Mouse (Mus musculus): ENCODE data around the gene Sorl1. TPM values are rescaled to one million over a fixed set of nuclear protein-coding genes. Genes with fewer than 3 reads are reported as not detected.

The Sorl1 gene
- polyA plus RNA-seq, 1 experiment from 2014 or later: 18.8 TPM

GRCm38 (mm10) chr9:42081681-42082530, 42.2 kb downstream of the Sorl1 start:
- H3K9me3 ChIP-seq: no peaks in the 10 kb centered on the region
- H3K9ac ChIP-seq (replicated peaks): no peak overlapping the region
- H3K27me3 ChIP-seq: no peaks in the 10 kb centered on the region
- no peak overlapping the region for H3K4me3 ChIP-seq
- peaks cover 7% of the 10 kb centered on the region; the same call in 1 of the 2 replicates for H3K36me3 ChIP-seq
- H3K27ac ChIP-seq (replicated peaks): no peak overlapping the region
- H3K4me2 ChIP-seq (replicated peaks): no peak overlapping the region
- no peaks in the 10 kb centered on the region for H3K4me1 ChIP-seq
- ATAC-seq (replicated peaks): no peak
- WGBS: 90% methylated on average over 29 of the region's 29 CpGs

GRCm38 (mm10) chr9:42080671-42081070, 43.4 kb downstream of the Sorl1 start:
- Histone ChIP-seq H3K4me2 (replicated peaks) (no peak overlapping the region), H3K27ac (replicated peaks) (no peak overlapping the region), H3K27me3 (no peaks in the 10 kb centered on the region), H3K9me3 (no peaks in the 10 kb centered on the region), H3K4me3 (no peak overlapping the region), H3K4me1 (no peaks in the 10 kb centered on the region), H3K36me3 (peaks cover 7% of the 10 kb centered on the region; the same call in 1 of the 2 replicates), H3K9ac (replicated peaks) (no peak overlapping the region)
- 74% methylated on average over 9 of the region's 9 CpGs for WGBS
- no peak for ATAC-seq (replicated peaks)

- no peak overlapping the region for H3K4me2 ChIP-seq (replicated peaks)
- 75% methylated on average over 16 of the region's 16 CpGs for WGBS
- no peak overlapping the region for H3K27ac ChIP-seq (replicated peaks)
- H3K4me3 ChIP-seq: no peak overlapping the region
- H3K4me1 ChIP-seq: peaks cover 3% of the 10 kb centered on the region; the same call in 1 of the 2 replicates
- H3K9me3 ChIP-seq: no peaks in the 10 kb centered on the region
- H3K36me3 ChIP-seq: peaks cover 7% of the 10 kb centered on the region; the same call in 1 of the 2 replicates
- no peak for ATAC-seq (replicated peaks)
- H3K27me3 ChIP-seq: no peaks in the 10 kb centered on the region
- H3K9ac ChIP-seq (replicated peaks): no peak overlapping the region
Measured at GRCm38 (mm10) chr9:42077112-42077845, 46.8 kb downstream of the Sorl1 start.

GRCm38 (mm10) chr9:42076256-42076849, 47.7 kb downstream of the Sorl1 start:
- Histone ChIP-seq H3K9me3 (no peaks in the 10 kb centered on the region), H3K9ac (replicated peaks) (no peak overlapping the region), H3K27ac (replicated peaks) (no peak overlapping the region), H3K36me3 (peaks cover 4% of the 10 kb centered on the region; the same call in 1 of the 2 replicates), H3K4me2 (replicated peaks) (no peak overlapping the region), H3K27me3 (no peaks in the 10 kb centered on the region), H3K4me1 (peaks cover 9% of the 10 kb centered on the region; the same call in 1 of the 2 replicates), H3K4me3 (no peak overlapping the region)
- 94% methylated on average over 10 of the region's 10 CpGs for WGBS
- ATAC-seq (replicated peaks): no peak

GRCm38 (mm10) chr9:42075241-42075640, 48.9 kb downstream of the Sorl1 start:
- peaks cover 9% of the 10 kb centered on the region; the same call in 1 of the 2 replicates for H3K4me1 ChIP-seq
- no peak overlapping the region for H3K4me2 ChIP-seq (replicated peaks)
- H3K27me3 ChIP-seq: no peaks in the 10 kb centered on the region
- H3K4me3 ChIP-seq: no peak overlapping the region
- H3K36me3 ChIP-seq: no peaks in the 10 kb centered on the region
- H3K9ac ChIP-seq (replicated peaks): no peak overlapping the region
- no peak overlapping the region for H3K27ac ChIP-seq (replicated peaks)
- no peaks in the 10 kb centered on the region for H3K9me3 ChIP-seq
- WGBS: 52% methylated on average over 2 of the region's 2 CpGs
- ATAC-seq (replicated peaks): no peak

GRCm38 (mm10) chr9:42072010-42072409, 52.1 kb downstream of the Sorl1 start:
- H3K4me1 ChIP-seq: peaks cover 9% of the 10 kb centered on the region; the same call in 1 of the 2 replicates
- H3K4me2 ChIP-seq (replicated peaks): no peak overlapping the region
- WGBS: 53% methylated on average over 4 of the region's 4 CpGs
- peak overlapping the region; percentile 25; the same call in 1 of the 2 replicates for H3K27ac ChIP-seq (replicated peaks)
- H3K9me3 ChIP-seq: no peaks in the 10 kb centered on the region
- H3K4me3 ChIP-seq: no peak overlapping the region
- ATAC-seq (replicated peaks): no peak
- H3K36me3 ChIP-seq: no peaks in the 10 kb centered on the region
- no peak overlapping the region for H3K9ac ChIP-seq (replicated peaks)
- H3K27me3 ChIP-seq: no peaks in the 10 kb centered on the region

- Histone ChIP-seq H3K9me3 (no peaks in the 10 kb centered on the region), H3K9ac (replicated peaks) (no peak overlapping the region), H3K27me3 (no peaks in the 10 kb centered on the region), H3K4me3 (no peak overlapping the region), H3K27ac (replicated peaks) (no peak overlapping the region), H3K4me1 (peaks cover 9% of the 10 kb centered on the region; the same call in 1 of the 2 replicates), H3K4me2 (replicated peaks) (no peak overlapping the region), H3K36me3 (no peaks in the 10 kb centered on the region)
- ATAC-seq (replicated peaks): no peak
- WGBS: 91% methylated on average over 6 of the region's 6 CpGs
Measured at GRCm38 (mm10) chr9:42070856-42071255, 53.2 kb downstream of the Sorl1 start.

GRCm38 (mm10) chr9:42069471-42069870, 54.6 kb downstream of the Sorl1 start:
- Histone ChIP-seq H3K36me3 (no peaks in the 10 kb centered on the region), H3K4me2 (replicated peaks) (no peak overlapping the region), H3K9ac (replicated peaks) (no peak overlapping the region), H3K27me3 (no peaks in the 10 kb centered on the region), H3K4me3 (no peak overlapping the region), H3K9me3 (no peaks in the 10 kb centered on the region), H3K4me1 (peaks cover 9% of the 10 kb centered on the region; the same call in 1 of the 2 replicates), H3K27ac (replicated peaks) (no peak overlapping the region)
- 88% methylated on average over 5 of the region's 5 CpGs for WGBS
- ATAC-seq (replicated peaks): no peak

GRCm38 (mm10) chr9:42067950-42068349, 56.1 kb downstream of the Sorl1 start:
- Histone ChIP-seq H3K9me3 (no peaks in the 10 kb centered on the region), H3K4me3 (no peak overlapping the region), H3K36me3 (no peaks in the 10 kb centered on the region), H3K4me2 (replicated peaks) (no peak overlapping the region), H3K27me3 (no peaks in the 10 kb centered on the region), H3K9ac (replicated peaks) (no peak overlapping the region), H3K27ac (replicated peaks) (no peak overlapping the region; the same call in 1 of the 2 replicates), H3K4me1 (peaks cover 9% of the 10 kb centered on the region; the same call in 1 of the 2 replicates)
- 73% methylated on average over 9 of the region's 9 CpGs for WGBS
- ATAC-seq (replicated peaks): no peak

- Histone ChIP-seq H3K36me3 (no peaks in the 10 kb centered on the region), H3K9me3 (no peaks in the 10 kb centered on the region), H3K9ac (replicated peaks) (no peak overlapping the region), H3K4me2 (replicated peaks) (no peak overlapping the region), H3K4me3 (no peak overlapping the region), H3K27ac (replicated peaks) (no peak overlapping the region), H3K27me3 (no peaks in the 10 kb centered on the region), H3K4me1 (no peaks in the 10 kb centered on the region)
- ATAC-seq (replicated peaks): no peak
- WGBS: 91% methylated on average over 1 of the region's 1 CpGs
Measured at GRCm38 (mm10) chr9:42065756-42066155, 58.3 kb downstream of the Sorl1 start.

- 80% methylated on average over 4 of the region's 4 CpGs for WGBS
- H3K9me3 ChIP-seq: no peaks in the 10 kb centered on the region
- H3K4me2 ChIP-seq (replicated peaks): no peak overlapping the region
- H3K9ac ChIP-seq (replicated peaks): no peak overlapping the region
- H3K36me3 ChIP-seq: no peaks in the 10 kb centered on the region
- no peaks in the 10 kb centered on the region for H3K27me3 ChIP-seq
- no peak for ATAC-seq (replicated peaks)
- H3K4me3 ChIP-seq: no peak overlapping the region
- H3K27ac ChIP-seq (replicated peaks): no peak overlapping the region
- H3K4me1 ChIP-seq: no peaks in the 10 kb centered on the region
Measured at GRCm38 (mm10) chr9:42063391-42063790, 60.7 kb downstream of the Sorl1 start.

GRCm38 (mm10) chr9:42062269-42062668, 61.8 kb downstream of the Sorl1 start:
- no peak for ATAC-seq (replicated peaks)
- 92% methylated on average over 8 of the region's 8 CpGs for WGBS
- H3K27ac ChIP-seq (replicated peaks): no peak overlapping the region

More at GRCm38 (mm10) chr9:42062269-42062668, 61.8 kb downstream of the Sorl1 start:
- no peak overlapping the region for H3K9ac ChIP-seq (replicated peaks)
- H3K9me3 ChIP-seq: no peaks in the 10 kb centered on the region
- H3K4me2 ChIP-seq (replicated peaks): no peak overlapping the region
- no peaks in the 10 kb centered on the region for H3K4me1 ChIP-seq
- H3K27me3 ChIP-seq: no peaks in the 10 kb centered on the region
- no peaks in the 10 kb centered on the region for H3K36me3 ChIP-seq
- no peak overlapping the region for H3K4me3 ChIP-seq

Measured in forebrain, embryonic 15.5 days (tissue).